Mouse (Mus musculus): ENCODE measurements around the gene Rhov. TPM values are rescaled to one million over a fixed set of nuclear protein-coding genes. Genes with fewer than 3 reads are reported as not detected.

Rhov gene
- polyA plus RNA-seq (2015; fragmentation: Nextera tagmentation; extraction: Ambion mirVana), result 0.20 TPM in 1 of 2 replicates, not detected in the other

DNA sequence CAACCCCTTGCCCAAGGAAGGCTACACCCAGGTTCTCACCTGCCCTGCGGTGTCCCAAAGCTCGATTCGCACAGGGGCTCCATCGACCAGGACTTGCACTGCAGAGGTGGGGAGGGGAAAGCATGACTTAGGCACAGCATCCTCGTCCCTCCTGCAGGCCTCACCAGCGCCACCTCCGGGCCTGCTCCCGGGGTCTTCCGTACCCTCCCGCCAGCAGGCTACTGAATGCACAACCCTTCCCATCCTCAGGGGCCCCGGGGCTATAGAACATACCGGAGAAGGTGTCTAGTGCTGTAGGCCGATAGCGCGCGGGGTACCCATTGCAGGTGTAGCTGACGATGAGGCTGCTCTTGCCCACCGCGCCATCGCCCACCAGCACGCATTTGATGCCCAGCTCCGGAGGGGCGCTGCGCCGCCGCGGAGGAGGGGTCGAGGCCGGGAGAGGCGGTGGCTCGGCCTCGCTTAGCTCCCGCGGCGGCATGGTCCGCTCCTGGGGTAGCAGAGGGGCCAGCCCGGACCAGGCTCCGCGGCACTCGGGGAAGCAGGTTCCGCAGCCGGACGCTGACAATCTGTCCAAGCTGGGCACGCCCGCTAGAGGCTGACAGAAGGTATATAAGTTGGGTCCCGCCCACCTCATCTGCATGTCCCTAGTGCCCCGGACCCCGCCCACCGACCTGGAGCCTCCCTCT lies at the start of gene Rhov:
Gene Rhov (minus strand): TSS at position 630 of the 689 bp plus-strand sequence.
- WGBS (ENCODE audit: insufficient replicate concordance), result under 1% methylated on average over 49 of the region's 49 CpGs
- ATAC-seq (ENCODE audit: low read depth), result peak; percentile 64
- no peaks in the 10 kb centered on the region for H3K36me3 ChIP-seq (ENCODE audit: control insufficient read depth, insufficient read depth)
- peak within 1 kb of the TSS; percentile 61 for H3K4me3 ChIP-seq (ENCODE audit: low read depth, low read length)
- no peak within 1 kb of the TSS for H3K27ac ChIP-seq (ENCODE audit: low read length)
- no peaks in the 10 kb centered on the region for H3K9me3 ChIP-seq (replicated peaks; ENCODE audit: control insufficient read depth, low read length)
- H3K9ac ChIP-seq (ENCODE audit: low read depth, low read length), result peak within 1 kb of the TSS; percentile 44; the same call in 1 of the 2 replicates
- H3K4me1 ChIP-seq (ENCODE audit: control insufficient read depth, low read depth, low read length), result peaks cover 5% of the 10 kb centered on the region
- H3K4me2 ChIP-seq (ENCODE audit: low read depth, low read length), result peak within 1 kb of the TSS; percentile 82
- H3K27me3 ChIP-seq (ENCODE audit: control insufficient read depth, insufficient read depth, low read depth, low read length), result peaks cover 12% of the 10 kb centered on the region; the same call in 1 of the 2 replicates

DNA sequence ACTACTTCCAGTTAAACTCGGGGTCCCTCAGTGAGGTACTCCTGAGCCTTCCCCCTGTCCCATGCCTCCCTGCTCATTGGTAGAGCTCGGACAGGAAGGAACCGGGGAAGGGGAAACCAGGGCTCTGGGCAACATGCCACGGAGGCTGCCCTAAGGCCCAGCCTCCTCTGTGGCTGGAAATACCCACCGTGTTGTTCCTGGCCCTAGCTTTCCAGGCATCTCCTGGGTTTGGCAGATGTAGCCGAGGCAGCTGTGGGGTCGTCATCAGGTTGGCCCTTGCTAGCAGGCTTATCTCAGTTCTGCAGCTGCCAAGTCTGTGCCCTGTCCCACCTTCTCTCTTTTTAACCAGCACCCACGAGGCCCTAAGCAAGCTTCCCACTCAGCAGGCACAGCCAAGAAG lies 49.5 kb upstream of the Rhov start:
- no peak overlapping the region for H3K9ac ChIP-seq (ENCODE audit: low read depth, low read length)
- H3K4me2 ChIP-seq (ENCODE audit: low read depth, low read length), result no peak overlapping the region
- H3K4me1 ChIP-seq (ENCODE audit: control insufficient read depth, low read depth, low read length), result peaks cover 41% of the 10 kb centered on the region
- peaks cover 51% of the 10 kb centered on the region for H3K27me3 ChIP-seq (ENCODE audit: control insufficient read depth, insufficient read depth, low read depth, low read length)
- H3K9me3 ChIP-seq (replicated peaks; ENCODE audit: control insufficient read depth, low read length), result no peaks in the 10 kb centered on the region
- 29% methylated on average over 8 of the region's 8 CpGs for WGBS (ENCODE audit: insufficient replicate concordance)
- H3K36me3 ChIP-seq (ENCODE audit: control insufficient read depth, insufficient read depth), result no peaks in the 10 kb centered on the region
- H3K4me3 ChIP-seq (ENCODE audit: low read depth, low read length), result no peak overlapping the region
- peak; percentile 61 for ATAC-seq (ENCODE audit: low read depth)
- H3K27ac ChIP-seq (ENCODE audit: low read length), result no peak overlapping the region

DNA sequence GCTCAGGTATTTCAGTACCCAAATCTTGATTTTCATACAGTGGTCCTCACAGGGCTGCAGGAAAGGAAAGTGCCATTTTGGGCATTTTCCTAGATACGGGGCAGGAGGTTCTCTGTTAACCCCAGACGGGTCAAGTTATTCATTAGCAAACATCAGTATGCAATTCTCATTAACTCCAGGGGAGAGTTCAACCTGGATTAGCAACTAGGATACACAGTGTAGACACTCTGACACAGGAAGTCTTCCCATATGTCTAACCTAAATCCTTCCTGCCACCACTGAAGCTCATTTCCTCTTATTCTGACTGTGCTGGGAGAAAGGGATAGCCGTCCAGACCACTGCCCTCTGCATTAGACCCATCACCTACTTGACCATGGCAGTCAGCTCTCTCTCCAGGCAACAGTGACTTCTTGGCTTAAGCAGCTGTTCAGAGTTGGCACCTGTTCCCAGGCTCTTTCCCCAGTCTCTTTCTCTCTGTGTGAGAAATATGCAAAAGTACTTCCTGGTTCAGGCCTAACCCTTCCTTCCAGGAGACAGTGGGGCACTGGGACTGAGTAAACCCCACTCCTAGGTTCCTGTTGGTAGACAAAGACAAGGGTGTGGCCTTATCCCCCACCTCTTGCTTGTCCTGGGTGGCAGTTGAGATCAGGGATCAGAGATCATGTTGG lies 47.1 kb upstream of the Rhov start:
- Histone ChIP-seq H3K9me3 (replicated peaks; ENCODE audit: control insufficient read depth, low read length) (no peaks in the 10 kb centered on the region), H3K36me3 (ENCODE audit: control insufficient read depth, insufficient read depth) (no peaks in the 10 kb centered on the region), H3K4me2 (ENCODE audit: low read depth, low read length) (no peak overlapping the region), H3K9ac (ENCODE audit: low read depth, low read length) (no peak overlapping the region), H3K4me1 (ENCODE audit: control insufficient read depth, low read depth, low read length) (peaks cover 26% of the 10 kb centered on the region), H3K4me3 (ENCODE audit: low read depth, low read length) (no peak overlapping the region), H3K27ac (ENCODE audit: low read length) (no peak overlapping the region), H3K27me3 (ENCODE audit: control insufficient read depth, insufficient read depth, low read depth, low read length) (peaks cover 27% of the 10 kb centered on the region)
- 51% methylated on average over 3 of the region's 3 CpGs for WGBS (ENCODE audit: insufficient replicate concordance)
- no peak for ATAC-seq (ENCODE audit: low read depth)

DNA sequence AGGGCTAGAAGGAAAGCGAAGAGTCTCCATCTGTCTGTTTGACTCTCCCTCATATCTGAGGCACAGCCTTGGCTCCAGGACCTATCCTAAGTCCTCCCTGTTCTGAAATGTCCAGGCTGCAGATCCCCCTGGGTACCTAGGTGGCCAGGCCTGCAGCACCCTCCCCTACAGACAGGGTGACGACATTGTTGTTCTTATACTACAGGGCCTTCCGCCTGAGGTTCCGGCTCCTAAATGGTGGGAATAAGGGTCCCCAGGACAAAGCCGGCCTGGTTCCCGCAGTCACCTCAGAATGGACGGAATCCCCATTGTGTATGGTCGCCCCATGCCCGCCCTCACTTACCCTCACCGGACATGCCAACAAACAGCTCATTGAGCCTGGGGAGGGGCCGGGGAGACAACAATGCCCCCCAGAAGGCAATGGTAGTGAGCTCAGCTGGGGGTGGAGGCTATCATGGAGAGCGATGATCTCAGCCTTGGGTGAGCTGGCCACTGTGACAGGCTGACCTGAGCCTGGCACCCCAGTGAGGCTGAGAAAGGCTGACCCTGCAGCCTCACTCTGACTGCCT lies 43.8 kb upstream of the Rhov start:
- Histone ChIP-seq H3K9me3 (replicated peaks; ENCODE audit: control insufficient read depth, low read length) (no peaks in the 10 kb centered on the region), H3K4me1 (ENCODE audit: control insufficient read depth, low read depth, low read length) (no peaks in the 10 kb centered on the region; the same call in 1 of the 2 replicates), H3K4me3 (ENCODE audit: low read depth, low read length) (no peak overlapping the region), H3K36me3 (ENCODE audit: control insufficient read depth, insufficient read depth) (no peaks in the 10 kb centered on the region), H3K9ac (ENCODE audit: low read depth, low read length) (no peak overlapping the region), H3K27ac (ENCODE audit: low read length) (no peak overlapping the region), H3K27me3 (ENCODE audit: control insufficient read depth, insufficient read depth, low read depth, low read length) (no peaks in the 10 kb centered on the region), H3K4me2 (ENCODE audit: low read depth, low read length) (no peak overlapping the region)
- ATAC-seq (ENCODE audit: low read depth), result no peak
- 69% methylated on average over 12 of the region's 12 CpGs for WGBS (ENCODE audit: insufficient replicate concordance)

DNA sequence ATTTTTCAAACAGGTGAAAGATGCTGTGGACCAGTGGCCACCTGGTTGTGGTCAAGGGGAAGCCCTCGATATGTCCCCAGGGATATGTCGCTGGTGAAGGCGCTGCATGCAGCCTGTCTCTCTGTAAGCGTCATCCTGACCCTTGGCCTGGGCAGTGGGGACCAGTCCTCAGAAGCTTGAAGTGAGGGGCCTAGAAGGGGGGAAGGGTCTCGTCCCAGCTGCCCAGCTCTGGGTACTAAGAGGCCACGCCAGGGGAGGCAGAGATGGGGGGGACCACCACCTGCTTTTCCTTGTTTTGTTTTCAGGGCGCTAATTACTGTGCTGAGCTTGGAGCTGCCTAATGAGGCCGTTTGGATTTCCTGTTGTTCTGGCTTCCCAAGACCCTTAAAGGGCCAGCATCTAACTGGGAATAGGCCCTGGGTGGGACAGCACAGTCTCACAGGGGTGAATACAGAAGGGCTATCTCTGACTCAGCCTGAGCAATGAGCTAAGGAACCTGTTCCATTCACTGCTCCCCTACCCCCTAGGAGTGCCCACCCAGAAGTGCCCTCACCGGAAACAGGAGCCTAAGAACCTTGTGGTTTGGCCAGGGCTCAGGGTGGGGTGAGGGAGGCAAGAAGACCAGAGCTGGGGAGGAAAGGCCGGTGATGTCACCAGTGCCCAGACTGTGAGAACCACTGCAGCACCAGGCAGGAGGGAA lies 42.9 kb upstream of the Rhov start:
- H3K4me3 ChIP-seq (ENCODE audit: low read depth, low read length), result no peak overlapping the region
- no peak for ATAC-seq (ENCODE audit: low read depth)
- no peak overlapping the region for H3K9ac ChIP-seq (ENCODE audit: low read depth, low read length)
- no peaks in the 10 kb centered on the region for H3K9me3 ChIP-seq (replicated peaks; ENCODE audit: control insufficient read depth, low read length)
- H3K27ac ChIP-seq (ENCODE audit: low read length), result no peak overlapping the region
- H3K36me3 ChIP-seq (ENCODE audit: control insufficient read depth, insufficient read depth), result no peaks in the 10 kb centered on the region
- no peaks in the 10 kb centered on the region for H3K27me3 ChIP-seq (ENCODE audit: control insufficient read depth, insufficient read depth, low read depth, low read length)
- 43% methylated on average over 10 of the region's 10 CpGs for WGBS (ENCODE audit: insufficient replicate concordance)
- no peak overlapping the region for H3K4me2 ChIP-seq (ENCODE audit: low read depth, low read length)
- no peaks in the 10 kb centered on the region for H3K4me1 ChIP-seq (ENCODE audit: control insufficient read depth, low read depth, low read length)

DNA sequence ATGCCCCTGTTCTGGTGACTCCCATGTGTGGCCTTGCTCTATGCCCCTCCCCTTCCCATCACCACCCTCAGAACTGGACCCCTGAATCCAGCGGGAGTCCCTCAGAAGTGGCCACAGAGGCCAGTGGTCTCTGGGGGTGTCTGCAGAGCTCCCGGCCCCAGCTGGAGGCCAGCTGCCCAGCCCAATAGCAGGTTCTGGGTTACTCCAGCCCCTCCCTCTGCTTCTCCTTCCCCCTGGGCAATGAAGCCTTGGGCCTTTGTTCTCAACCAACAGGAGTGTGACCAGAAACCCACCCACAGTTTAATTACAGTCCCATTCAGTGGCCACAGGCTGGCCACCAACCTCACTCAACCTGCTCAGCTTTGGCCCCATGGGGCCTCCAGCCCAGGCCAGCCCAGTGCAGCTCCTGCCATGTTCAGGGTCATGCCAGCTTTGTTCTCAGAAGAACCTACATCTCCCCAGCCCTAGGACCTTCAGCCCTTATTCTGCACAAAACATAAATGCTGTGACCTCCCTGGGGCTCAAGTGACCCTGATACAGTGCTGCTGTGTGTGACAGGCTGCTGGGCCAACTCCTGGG lies 41.4 kb upstream of the Rhov start:
- no peak for ATAC-seq (ENCODE audit: low read depth)
- Histone ChIP-seq H3K4me1 (ENCODE audit: control insufficient read depth, low read depth, low read length) (no peaks in the 10 kb centered on the region), H3K9ac (ENCODE audit: low read depth, low read length) (no peak overlapping the region), H3K9me3 (replicated peaks; ENCODE audit: control insufficient read depth, low read length) (no peaks in the 10 kb centered on the region), H3K27ac (ENCODE audit: low read length) (no peak overlapping the region), H3K4me2 (ENCODE audit: low read depth, low read length) (no peak overlapping the region), H3K4me3 (ENCODE audit: low read depth, low read length) (no peak overlapping the region), H3K36me3 (ENCODE audit: control insufficient read depth, insufficient read depth) (no peaks in the 10 kb centered on the region), H3K27me3 (ENCODE audit: control insufficient read depth, insufficient read depth, low read depth, low read length) (no peaks in the 10 kb centered on the region)
- 57% methylated on average over 2 of the region's 2 CpGs for WGBS (ENCODE audit: insufficient replicate concordance)

DNA sequence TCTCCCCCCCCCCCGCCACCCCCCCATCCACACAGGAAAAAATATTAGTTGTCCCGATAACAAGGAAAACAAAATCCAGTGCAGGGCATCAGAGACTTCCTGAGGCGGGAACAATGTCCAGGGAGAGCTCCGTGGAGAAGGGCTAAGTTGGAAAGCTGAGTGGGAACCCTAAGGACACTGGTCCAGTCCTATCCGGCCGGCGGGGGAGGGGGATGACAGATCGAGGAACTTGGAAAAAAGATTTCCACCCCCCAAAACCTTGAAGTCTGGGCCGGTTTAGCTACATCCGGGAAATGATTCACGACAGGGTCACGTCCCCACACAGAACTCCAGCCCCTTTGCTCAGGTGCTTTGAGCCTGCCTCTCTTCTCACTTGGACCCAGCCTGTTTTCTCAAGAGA lies 40.5 kb upstream of the Rhov start:
- peak; percentile 57; the same call in 1 of the 2 replicates for ATAC-seq (ENCODE audit: low read depth)
- Histone ChIP-seq H3K27ac (ENCODE audit: low read length) (no peak overlapping the region), H3K4me1 (ENCODE audit: control insufficient read depth, low read depth, low read length) (no peaks in the 10 kb centered on the region), H3K4me2 (ENCODE audit: low read depth, low read length) (no peak overlapping the region), H3K4me3 (ENCODE audit: low read depth, low read length) (no peak overlapping the region), H3K9ac (ENCODE audit: low read depth, low read length) (no peak overlapping the region), H3K36me3 (ENCODE audit: control insufficient read depth, insufficient read depth) (no peaks in the 10 kb centered on the region), H3K9me3 (replicated peaks; ENCODE audit: control insufficient read depth, low read length) (no peaks in the 10 kb centered on the region), H3K27me3 (ENCODE audit: control insufficient read depth, insufficient read depth, low read depth, low read length) (no peaks in the 10 kb centered on the region)
- WGBS (ENCODE audit: insufficient replicate concordance), result 41% methylated on average over 11 of the region's 12 CpGs

DNA sequence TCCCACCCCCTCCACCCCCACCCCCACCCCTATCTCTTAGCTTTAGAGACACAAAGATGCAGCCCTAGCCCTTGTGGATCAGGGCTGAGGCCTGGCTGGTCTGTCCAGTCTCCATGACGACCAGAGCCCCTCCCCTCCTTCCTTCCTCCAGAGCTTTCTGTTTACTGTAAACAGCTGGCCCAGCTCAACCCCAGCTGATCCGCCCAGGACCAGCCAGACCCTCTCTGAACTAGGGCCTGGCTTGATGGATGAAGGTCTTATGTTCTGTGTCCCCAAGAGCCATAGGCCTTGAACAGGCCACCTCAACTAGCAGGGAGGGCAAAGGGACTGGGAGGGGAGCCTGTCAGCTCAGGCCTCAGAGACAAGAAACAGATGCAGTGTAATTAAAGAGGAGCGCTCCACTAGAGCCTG lies 33.7 kb upstream of the Rhov start:
- Histone ChIP-seq H3K4me3 (ENCODE audit: low read depth, low read length) (no peak overlapping the region), H3K9ac (ENCODE audit: low read depth, low read length) (peak overlapping the region; percentile 31; the same call in 1 of the 2 replicates), H3K36me3 (ENCODE audit: control insufficient read depth, insufficient read depth) (no peaks in the 10 kb centered on the region), H3K9me3 (replicated peaks; ENCODE audit: control insufficient read depth, low read length) (no peaks in the 10 kb centered on the region), H3K4me1 (ENCODE audit: control insufficient read depth, low read depth, low read length) (peaks cover 39% of the 10 kb centered on the region), H3K27ac (ENCODE audit: low read length) (peak overlapping the region; percentile 49), H3K27me3 (ENCODE audit: control insufficient read depth, insufficient read depth, low read depth, low read length) (no peaks in the 10 kb centered on the region; the same call in 1 of the 2 replicates), H3K4me2 (ENCODE audit: low read depth, low read length) (no peak overlapping the region)
- 34% methylated on average over 3 of the region's 3 CpGs for WGBS (ENCODE audit: insufficient replicate concordance)
- peak; percentile 13 for ATAC-seq (ENCODE audit: low read depth)
